Mouse (Mus musculus): ENCODE data around the gene Zfp119b. TPM values are rescaled to one million over a fixed set of nuclear protein-coding genes. Genes with fewer than 3 reads are reported as not detected.

The Zfp119b gene
- 10.0 and 11.0 TPM in 2 replicates for polyA plus RNA-seq (2015; fragmentation: Nextera tagmentation; extraction: Ambion mirVana)

DNA sequence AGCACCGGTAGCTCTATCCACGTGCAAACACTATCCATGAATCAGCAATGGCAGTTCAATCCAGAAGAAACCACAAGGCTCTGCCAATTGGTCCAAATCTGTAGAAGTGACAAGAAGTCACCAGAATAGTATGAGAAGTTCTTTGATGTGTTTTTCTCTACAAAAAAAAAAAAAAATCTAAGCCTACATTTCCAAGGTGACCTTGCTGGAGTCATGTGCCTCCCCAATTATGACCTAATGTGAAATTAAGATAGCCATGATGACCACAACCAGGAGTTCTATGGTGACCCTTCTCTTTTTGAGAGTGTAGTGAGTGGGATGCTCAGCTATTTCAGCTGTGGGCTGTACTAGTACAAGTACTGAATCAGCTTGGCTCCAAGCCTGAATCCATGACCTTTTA is at the start of gene Zfp119b:
TSS of gene Zfp119b (minus strand) at position 101 of the 400 bp plus-strand sequence.
- Histone ChIP-seq H3K4me2 (replicated peaks; ENCODE audit: low read depth, low read length) (no peak within 1 kb of the TSS), H3K9ac (replicated peaks; ENCODE audit: low read depth) (no peak within 1 kb of the TSS), H3K27me3 (replicated peaks; ENCODE audit: insufficient read depth, low read length) (no peaks in the 10 kb centered on the region), H3K4me3 (ENCODE audit: low read depth, low read length) (no peak within 1 kb of the TSS), H3K4me1 (ENCODE audit: insufficient read depth, low read depth, low read length) (no peaks in the 10 kb centered on the region), H3K36me3 (ENCODE audit: insufficient read depth, low read length) (no peaks in the 10 kb centered on the region), H3K27ac (ENCODE audit: low read length) (no peak within 1 kb of the TSS), H3K9me3 (ENCODE audit: low read length) (no peaks in the 10 kb centered on the region)
- ATAC-seq (no peak), DNase-seq (ENCODE audit: low spot score) (no peak)
- WGBS, result 75% methylated on average over 2 of the region's 2 CpGs
- no peak for TF ChIP-seq EP300 (IDR thresholded peaks at IDR 0.05)
- no peak for TF ChIP-seq CTCF (IDR thresholded peaks at IDR 0.05)

DNA sequence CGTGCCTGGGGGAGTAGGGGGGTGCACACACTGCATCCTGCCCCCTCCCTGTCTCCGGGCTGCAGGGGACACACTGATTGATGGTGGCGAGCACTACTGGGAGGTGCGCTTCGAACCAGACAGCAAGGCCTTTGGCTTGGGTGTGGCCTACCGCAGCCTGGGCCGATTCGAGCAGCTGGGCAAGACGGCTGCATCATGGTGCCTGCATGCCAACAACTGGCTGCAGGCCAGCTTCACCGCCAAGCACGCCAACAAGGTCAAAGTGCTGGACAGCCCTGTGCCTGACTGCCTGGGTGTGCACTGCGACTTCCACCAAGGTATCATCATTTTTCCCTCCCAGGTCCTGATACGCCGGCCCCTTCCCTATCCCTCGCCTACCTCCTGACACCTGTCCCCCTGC is 46.7 kb upstream of the Zfp119b start:
- ATAC-seq (no peak), DNase-seq (ENCODE audit: low spot score) (no peak)
- TF ChIP-seq EP300 (IDR thresholded peaks at IDR 0.05) (no peak), CTCF (IDR thresholded peaks at IDR 0.05) (no peak)
- Histone ChIP-seq H3K36me3 (ENCODE audit: insufficient read depth, low read length) (0 out of 2 replicates have a peak, but pooled peaks cover 2% of the 10 kb centered on the region), H3K27me3 (replicated peaks; ENCODE audit: insufficient read depth, low read length) (no peaks in the 10 kb centered on the region), H3K9me3 (ENCODE audit: low read length) (no peaks in the 10 kb centered on the region), H3K27ac (ENCODE audit: low read length) (no peak overlapping the region), H3K4me2 (replicated peaks; ENCODE audit: low read depth, low read length) (no peak overlapping the region), H3K4me3 (ENCODE audit: low read depth, low read length) (no peak overlapping the region), H3K4me1 (ENCODE audit: insufficient read depth, low read depth, low read length) (no peaks in the 10 kb centered on the region), H3K9ac (replicated peaks; ENCODE audit: low read depth) (no peak overlapping the region)
- 80% methylated on average over 13 of the region's 15 CpGs for whole genome bisulfite sequencing

DNA sequence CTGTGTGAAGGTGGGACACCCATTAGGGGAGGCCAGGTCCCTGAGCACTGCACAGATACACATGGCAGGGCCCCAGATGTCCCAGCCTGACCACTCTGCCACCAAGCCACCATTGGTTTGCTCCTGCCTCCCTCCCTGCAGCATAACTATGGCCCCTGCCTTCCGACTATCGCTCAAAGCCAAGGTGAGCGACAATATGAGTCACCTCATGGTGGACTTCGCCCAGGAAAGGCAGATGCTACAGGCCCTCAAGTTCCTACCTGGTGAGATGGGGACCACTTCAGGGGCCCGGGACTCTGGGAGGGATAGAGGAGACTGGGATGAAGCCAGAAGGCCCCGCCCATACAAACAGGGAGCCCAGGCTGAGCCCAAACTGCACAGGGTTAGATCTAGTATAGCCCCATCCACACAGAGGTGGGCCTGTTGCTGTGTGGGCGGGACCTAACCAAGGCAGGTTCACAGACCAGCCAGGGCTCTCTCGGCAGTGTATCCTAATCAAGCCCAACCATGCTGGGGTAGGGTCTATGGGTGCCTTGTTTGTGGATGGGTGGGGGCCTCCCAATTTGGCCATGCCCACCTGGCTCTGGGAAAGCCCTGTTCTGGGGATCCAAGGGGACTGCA is 41.1 kb upstream of the Zfp119b start:
- no peaks in the 10 kb centered on the region for H3K9me3 ChIP-seq (ENCODE audit: low read length)
- ATAC-seq (0 out of 2 replicates have a peak, but pooled peaks have one; percentile 12), DNase-seq (ENCODE audit: low spot score) (no peak)
- no peak overlapping the region for H3K4me2 ChIP-seq (replicated peaks; ENCODE audit: low read depth, low read length)
- no peak overlapping the region for H3K9ac ChIP-seq (replicated peaks; ENCODE audit: low read depth)
- no peak for TF ChIP-seq CTCF (IDR thresholded peaks at IDR 0.05)
- TF ChIP-seq EP300 (IDR thresholded peaks at IDR 0.05), result no peak
- H3K36me3 ChIP-seq (ENCODE audit: insufficient read depth, low read length), result no peaks in the 10 kb centered on the region
- H3K4me3 ChIP-seq (ENCODE audit: low read depth, low read length), result no peak overlapping the region
- 84% methylated on average over 8 of the region's 8 CpGs for WGBS
- H3K4me1 ChIP-seq (ENCODE audit: insufficient read depth, low read depth, low read length), result no peaks in the 10 kb centered on the region
- no peak overlapping the region for H3K27ac ChIP-seq (ENCODE audit: low read length)
- H3K27me3 ChIP-seq (replicated peaks; ENCODE audit: insufficient read depth, low read length), result no peaks in the 10 kb centered on the region

DNA sequence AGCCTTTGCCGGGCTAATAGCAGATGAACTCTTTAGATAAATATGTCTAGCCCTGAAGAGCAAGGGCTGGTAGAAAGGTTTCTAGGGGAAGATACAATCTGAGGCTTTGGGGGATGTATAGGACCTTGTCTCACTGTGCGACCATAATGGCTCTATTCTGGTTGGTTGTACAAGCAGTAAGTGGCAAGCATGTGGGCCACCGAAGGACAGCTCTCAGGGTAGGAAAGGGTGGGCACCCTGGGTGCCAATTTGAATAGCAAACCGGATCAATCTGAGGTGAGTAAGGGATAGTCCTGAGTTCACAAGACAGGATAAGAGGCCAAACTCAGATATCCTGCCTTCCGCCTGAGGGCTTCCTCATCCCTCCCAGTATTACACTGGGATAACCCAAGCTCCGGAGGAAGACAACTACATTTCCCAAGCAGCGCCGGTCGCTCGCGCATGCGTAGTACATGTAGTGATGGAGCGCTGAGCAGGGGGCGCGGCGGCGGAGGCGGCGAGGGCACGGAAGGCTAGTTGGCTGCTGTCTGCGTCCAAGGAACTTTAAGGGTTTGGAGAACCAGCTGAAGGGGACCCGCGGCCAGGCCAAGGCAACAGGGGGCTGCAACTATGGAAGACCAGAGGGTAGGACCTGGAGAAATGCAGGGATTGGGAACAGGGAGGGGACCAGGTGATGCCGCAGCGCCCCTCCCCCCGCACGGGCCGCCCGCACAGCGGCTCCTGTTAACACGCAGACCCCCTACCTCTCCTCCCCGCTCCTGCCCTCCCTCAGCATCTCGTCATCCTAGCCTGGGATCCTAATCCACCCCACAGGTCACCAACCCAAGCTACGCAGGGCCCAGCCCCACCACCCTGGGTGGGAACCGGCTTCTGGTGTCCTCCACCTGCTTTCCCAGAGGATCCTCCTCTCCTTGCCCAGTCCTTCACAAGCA is 37.0 kb upstream of the Zfp119b start, which contains the start of gene Fsd1:
TSS of gene Fsd1 (plus strand) at position 480 of the 932 bp plus-strand sequence.
- H3K4me2 ChIP-seq (replicated peaks; ENCODE audit: low read depth, low read length), result no peak within 1 kb of the TSS
- no peaks in the 10 kb centered on the region for H3K36me3 ChIP-seq (ENCODE audit: insufficient read depth, low read length)
- H3K27me3 ChIP-seq (replicated peaks; ENCODE audit: insufficient read depth, low read length), result no peaks in the 10 kb centered on the region
- H3K4me3 ChIP-seq (ENCODE audit: low read depth, low read length), result no peak within 1 kb of the TSS
- ATAC-seq (no peak), DNase-seq (ENCODE audit: low spot score) (peak; percentile 29)
- TF ChIP-seq EP300 (IDR thresholded peaks at IDR 0.05), result no peak
- no peak for TF ChIP-seq CTCF (IDR thresholded peaks at IDR 0.05)
- 14% methylated on average over 27 of the region's 35 CpGs for WGBS
- H3K9ac ChIP-seq (replicated peaks; ENCODE audit: low read depth), result no peak within 1 kb of the TSS
- no peaks in the 10 kb centered on the region for H3K4me1 ChIP-seq (ENCODE audit: insufficient read depth, low read depth, low read length)
- no peak within 1 kb of the TSS for H3K27ac ChIP-seq (ENCODE audit: low read length)
- no peaks in the 10 kb centered on the region for H3K9me3 ChIP-seq (ENCODE audit: low read length)

DNA sequence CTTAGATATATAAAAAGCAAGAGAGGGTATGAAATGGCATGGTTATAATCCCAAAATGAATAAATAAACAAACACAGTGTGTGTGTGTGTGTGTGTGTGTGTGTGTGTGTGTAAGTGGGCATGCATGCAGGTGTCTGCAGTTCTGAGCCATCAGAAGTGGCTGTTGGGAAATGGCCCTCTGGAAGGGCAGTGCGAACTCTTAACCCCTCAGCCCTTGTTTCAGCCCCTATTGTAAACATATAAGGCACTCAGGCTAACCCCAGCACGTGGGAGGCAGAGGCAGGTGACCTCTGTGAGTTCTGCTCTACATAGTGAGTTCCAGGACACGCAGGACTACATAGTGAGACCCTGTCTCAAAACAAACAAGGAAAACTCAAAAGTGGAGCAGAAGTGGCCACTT is 28.0 kb upstream of the Zfp119b start:
- WGBS, result 25% methylated on average over 3 of the region's 3 CpGs

DNA sequence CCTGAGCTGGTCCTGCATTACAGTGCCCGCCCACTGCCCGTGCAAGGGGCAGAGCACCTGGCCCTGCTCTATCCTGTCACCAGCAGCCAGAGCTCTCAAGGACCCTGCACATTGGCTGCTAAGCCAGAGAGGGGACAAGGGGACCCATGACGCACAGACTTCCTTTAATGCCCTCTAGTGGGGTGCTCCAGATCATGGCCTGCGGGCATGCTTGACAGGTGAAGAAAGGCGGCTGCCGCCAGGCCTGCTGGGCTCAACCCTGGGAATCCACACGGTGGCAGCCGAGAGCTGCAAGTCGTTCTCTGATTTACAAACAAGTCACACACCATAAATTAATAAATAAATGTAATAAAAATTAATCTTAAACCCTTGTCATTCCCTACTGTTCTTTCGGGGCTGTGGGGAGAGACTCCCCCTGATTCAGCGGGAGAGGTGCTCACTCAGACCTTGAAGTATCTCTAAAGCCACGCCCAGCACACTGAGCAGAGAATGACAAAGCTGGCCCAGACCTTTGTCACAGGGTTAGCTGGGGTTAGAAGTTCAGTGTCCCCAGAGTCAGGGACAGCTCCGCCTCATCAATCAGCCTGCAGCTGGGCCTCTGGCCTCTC is 27.1 kb upstream of the Zfp119b start:
- DNase-seq (ENCODE audit: low spot score), result peak; percentile 86
- no peaks in the 10 kb centered on the region for H3K27me3 ChIP-seq (replicated peaks; ENCODE audit: insufficient read depth, low read length)
- H3K4me1 ChIP-seq (ENCODE audit: insufficient read depth, low read depth, low read length), result no peaks in the 10 kb centered on the region
- no peak overlapping the region; the same call in 1 of the 2 replicates for H3K4me2 ChIP-seq (replicated peaks; ENCODE audit: low read depth, low read length)
- H3K36me3 ChIP-seq (ENCODE audit: insufficient read depth, low read length), result no peaks in the 10 kb centered on the region
- no peak overlapping the region for H3K9ac ChIP-seq (replicated peaks; ENCODE audit: low read depth)
- ATAC-seq, result peak; percentile 90
- no peaks in the 10 kb centered on the region for H3K9me3 ChIP-seq (ENCODE audit: low read length)
- WGBS, result 14% methylated on average over 13 of the region's 13 CpGs
- H3K4me3 ChIP-seq (ENCODE audit: low read depth, low read length), result no peak overlapping the region
- H3K27ac ChIP-seq (ENCODE audit: low read length), result no peak overlapping the region
- no peak for TF ChIP-seq EP300 (IDR thresholded peaks at IDR 0.05)
- TF ChIP-seq CTCF (IDR thresholded peaks at IDR 0.05), result peak; percentile 86

More for the DNA sequence above, 28.0 kb upstream of the Zfp119b start:
- no peak overlapping the region for H3K27ac ChIP-seq (ENCODE audit: low read length)
- H3K4me1 ChIP-seq (ENCODE audit: insufficient read depth, low read depth, low read length), result no peaks in the 10 kb centered on the region
- H3K9me3 ChIP-seq (ENCODE audit: low read length), result no peaks in the 10 kb centered on the region
- no peak overlapping the region for H3K4me2 ChIP-seq (replicated peaks; ENCODE audit: low read depth, low read length)
- H3K27me3 ChIP-seq (replicated peaks; ENCODE audit: insufficient read depth, low read length), result no peaks in the 10 kb centered on the region
- H3K4me3 ChIP-seq (ENCODE audit: low read depth, low read length), result no peak overlapping the region
- ATAC-seq (peak; percentile 18), DNase-seq (ENCODE audit: low spot score) (no peak)
- no peaks in the 10 kb centered on the region for H3K36me3 ChIP-seq (ENCODE audit: insufficient read depth, low read length)
- H3K9ac ChIP-seq (replicated peaks; ENCODE audit: low read depth), result no peak overlapping the region
- TF ChIP-seq CTCF (IDR thresholded peaks at IDR 0.05) (no peak), EP300 (IDR thresholded peaks at IDR 0.05) (no peak)
